Mouse (Mus musculus): ENCODE measurements around the gene Gm16506. TPM values are rescaled to one million over a fixed set of nuclear protein-coding genes. Genes with fewer than 3 reads are reported as not detected.
"Not testable (repeated sequence)": the region's sequence is repeated elsewhere in the genome, so short reads cannot be mapped to it uniquely, and the experiment has no call there.

Gm16506 gene
- not detected in 2 replicates for polyA plus RNA-seq (2015; fragmentation: Nextera tagmentation; extraction: Ambion mirVana)

DNA sequence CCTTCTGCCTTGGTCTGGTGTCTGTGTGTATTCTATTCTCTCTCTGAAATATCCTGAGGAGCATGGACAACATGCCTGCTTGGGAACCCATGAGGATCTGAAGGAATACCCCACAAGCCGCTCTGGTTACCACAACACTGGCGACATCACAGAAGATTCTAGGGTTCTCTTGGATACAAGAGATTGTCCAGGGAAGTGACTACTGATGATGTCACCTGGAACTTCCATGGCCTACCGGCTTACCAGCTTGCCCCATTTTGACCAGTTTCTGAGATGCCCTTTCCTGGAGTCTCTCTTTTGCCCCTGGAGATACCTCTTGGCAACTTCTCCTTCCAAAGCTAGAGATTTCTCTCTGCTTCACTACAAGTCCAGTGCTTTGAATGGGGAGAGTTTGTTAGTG, at the start of gene Gm16506:
TSS of gene Gm16506 (minus strand) at position 101 of the 400 bp plus-strand sequence.
- not testable (repeated sequence) for H3K27ac ChIP-seq (ENCODE audit: low read length); H3K27me3 ChIP-seq (ENCODE audit: control insufficient read depth, insufficient read depth, low read depth, low read length); H3K9ac ChIP-seq (ENCODE audit: low read depth, low read length); H3K9me3 ChIP-seq (replicated peaks; ENCODE audit: control insufficient read depth, low read length, poor library complexity, severe bottlenecking); H3K4me3 ChIP-seq (ENCODE audit: low read depth, low read length); H3K36me3 ChIP-seq (ENCODE audit: control insufficient read depth, insufficient read depth, low read length); ATAC-seq; H3K4me2 ChIP-seq (ENCODE audit: low read length); H3K4me1 ChIP-seq (ENCODE audit: control insufficient read depth, insufficient read depth, low read length)
- 90% methylated on average over 1 of the region's 3 CpGs for WGBS

- H3K27me3 ChIP-seq (ENCODE audit: control insufficient read depth, insufficient read depth, low read depth, low read length); H3K4me1 ChIP-seq (ENCODE audit: control insufficient read depth, insufficient read depth, low read length); H3K27ac ChIP-seq (ENCODE audit: low read length); H3K9ac ChIP-seq (ENCODE audit: low read depth, low read length); H3K4me2 ChIP-seq (ENCODE audit: low read length); H3K9me3 ChIP-seq (replicated peaks; ENCODE audit: control insufficient read depth, low read length, poor library complexity, severe bottlenecking); H3K4me3 ChIP-seq (ENCODE audit: low read depth, low read length); ATAC-seq; H3K36me3 ChIP-seq (ENCODE audit: control insufficient read depth, insufficient read depth, low read length): not testable (repeated sequence)
- WGBS: 84% methylated on average over 4 of the region's 4 CpGs
Observed at GRCm38 (mm10) chr14:43747566-43747965, 20.3 kb upstream of the Gm16506 start, which contains the start of gene Gm6526. Gm6526 (plus strand) TSS chr14:43747866.

DNA sequence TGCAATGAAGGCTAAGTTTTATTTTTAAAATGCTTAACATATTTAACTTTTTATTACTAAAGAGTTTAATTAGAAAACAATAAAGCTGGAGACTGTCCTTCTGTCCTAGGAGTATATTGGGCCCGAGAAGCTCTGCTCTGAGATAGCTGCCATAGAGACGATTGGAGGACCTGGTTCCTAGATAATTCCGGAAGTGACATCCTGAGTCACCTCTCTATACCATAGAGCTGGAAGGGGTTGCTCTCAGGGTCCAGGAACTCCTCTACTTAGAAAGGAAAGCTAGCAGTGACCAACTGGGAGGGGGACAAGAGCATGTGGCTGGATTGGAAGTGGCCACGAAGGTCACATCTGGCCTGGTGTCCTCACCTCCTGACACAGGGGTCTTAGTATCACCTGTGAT, 29.7 kb downstream of the Gm16506 start, which contains the start of gene Gm7324:
TSS of gene Gm7324 (plus strand) at position 208 of the 400 bp plus-strand sequence.
- not testable (repeated sequence) for H3K9me3 ChIP-seq (replicated peaks; ENCODE audit: control insufficient read depth, low read length, poor library complexity, severe bottlenecking); H3K4me3 ChIP-seq (ENCODE audit: low read depth, low read length); H3K36me3 ChIP-seq (ENCODE audit: control insufficient read depth, insufficient read depth, low read length); H3K9ac ChIP-seq (ENCODE audit: low read depth, low read length); H3K4me2 ChIP-seq (ENCODE audit: low read length); H3K27me3 ChIP-seq (ENCODE audit: control insufficient read depth, insufficient read depth, low read depth, low read length); ATAC-seq; H3K4me1 ChIP-seq (ENCODE audit: control insufficient read depth, insufficient read depth, low read length); H3K27ac ChIP-seq (ENCODE audit: low read length)
- WGBS: 91% methylated on average over 4 of the region's 4 CpGs

GRCm38 (mm10) chr14:43677099-43677498, 50.2 kb downstream of the Gm16506 start, which contains the start of gene Gm8165:
Gm8165 (minus strand) TSS chr14:43677199.
- H3K9me3 ChIP-seq (replicated peaks; ENCODE audit: control insufficient read depth, low read length, poor library complexity, severe bottlenecking); H3K4me1 ChIP-seq (ENCODE audit: control insufficient read depth, insufficient read depth, low read length); H3K4me3 ChIP-seq (ENCODE audit: low read depth, low read length); H3K9ac ChIP-seq (ENCODE audit: low read depth, low read length); ATAC-seq; H3K36me3 ChIP-seq (ENCODE audit: control insufficient read depth, insufficient read depth, low read length); H3K27me3 ChIP-seq (ENCODE audit: control insufficient read depth, insufficient read depth, low read depth, low read length); H3K27ac ChIP-seq (ENCODE audit: low read length); H3K4me2 ChIP-seq (ENCODE audit: low read length): not testable (repeated sequence)
- WGBS: no CpG with 5 or more reads among the region's 2 CpGs

Other genes starting within 250 kb of the Gm16506 start
- not detected in 2 replicates for gene Gm5799, start 183.9 kb downstream of the Gm16506 start, polyA plus RNA-seq (2015; fragmentation: Nextera tagmentation; extraction: Ambion mirVana)
- not detected in 2 replicates for gene Gm17654, start 148.3 kb downstream of the Gm16506 start, polyA plus RNA-seq (2015; fragmentation: Nextera tagmentation; extraction: Ambion mirVana)
- gene Gm10375, start 119.5 kb downstream of the Gm16506 start, polyA plus RNA-seq (2015; fragmentation: Nextera tagmentation; extraction: Ambion mirVana): not detected in 2 replicates
- gene Gm8165, start 50.3 kb downstream of the Gm16506 start, polyA plus RNA-seq (2015; fragmentation: Nextera tagmentation; extraction: Ambion mirVana): not detected in 2 replicates
- 0.21 and 0.64 TPM in 2 replicates for gene Gm7324, start 29.7 kb downstream of the Gm16506 start, polyA plus RNA-seq (2015; fragmentation: Nextera tagmentation; extraction: Ambion mirVana)
- gene Gm6526, start 20.4 kb upstream of the Gm16506 start, polyA plus RNA-seq (2015; fragmentation: Nextera tagmentation; extraction: Ambion mirVana): not detected in 2 replicates
- not detected in 2 replicates for gene Gm8180, start 57.3 kb upstream of the Gm16506 start, polyA plus RNA-seq (2015; fragmentation: Nextera tagmentation; extraction: Ambion mirVana)
- not detected in 2 replicates for gene Ear1, start 148.0 kb upstream of the Gm16506 start, polyA plus RNA-seq (2015; fragmentation: Nextera tagmentation; extraction: Ambion mirVana)
- gene Ear10, start 196.1 kb upstream of the Gm16506 start, polyA plus RNA-seq (2015; fragmentation: Nextera tagmentation; extraction: Ambion mirVana): not detected in 2 replicates
- 4.1 and 5.4 TPM in 2 replicates for gene Gm8113, start 197.9 kb upstream of the Gm16506 start, polyA plus RNA-seq (2015; fragmentation: Nextera tagmentation; extraction: Ambion mirVana)
- not detected in 2 replicates for gene Ang5, start 229.6 kb upstream of the Gm16506 start, polyA plus RNA-seq (2015; fragmentation: Nextera tagmentation; extraction: Ambion mirVana)

All from midbrain, embryonic 16.5 days (tissue).